Mouse (Mus musculus) adrenal gland, adult (tissue): ENCODE data around the gene Osr1.

Experiments
- DNase-seq, 2 experiments: peaks; one replicate each; pipeline ENCODE4 v3.0.0; 2022 to 2023; ENCODE audit warnings: low spot score in 1 of 2; ENCODE audit not compliant: inconsistent age in 2 of 2

Osr1 gene

DNA sequence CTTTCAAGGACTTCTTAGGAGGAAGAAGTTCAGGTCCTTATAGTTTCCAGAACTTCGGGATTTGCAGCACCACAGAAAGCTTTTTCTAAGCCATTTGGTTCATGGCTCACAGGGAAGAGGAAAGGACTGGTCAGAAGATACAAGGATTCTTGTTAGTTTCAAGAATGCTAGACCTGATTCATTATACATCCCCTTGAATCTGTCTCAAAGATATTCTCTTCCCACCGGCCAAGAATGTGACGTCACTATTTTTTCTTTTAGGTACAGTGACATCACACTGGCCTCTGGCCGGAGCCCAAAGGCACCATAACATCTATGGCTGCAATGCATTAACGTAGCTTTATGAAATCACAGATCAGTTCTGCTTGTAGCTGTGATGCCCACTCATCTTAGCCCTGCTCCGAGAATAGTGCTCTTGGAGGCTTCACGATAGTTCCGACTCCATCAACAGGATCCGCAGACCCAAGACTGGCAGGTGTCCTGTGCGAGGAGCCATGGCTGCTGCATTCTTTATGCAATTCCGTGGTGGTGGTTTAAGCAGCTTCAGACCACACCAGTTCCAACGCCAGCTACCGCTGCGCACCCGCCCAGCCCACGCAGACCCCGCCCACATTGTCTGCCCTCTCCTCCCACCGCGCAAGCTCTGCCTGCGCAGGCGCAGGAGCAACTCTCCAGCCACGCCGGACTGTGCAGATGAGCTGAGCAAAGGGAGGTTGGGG is 14.6 kb downstream of the Osr1 start:
- peak; percentile 66 to 83 for DNase-seq

DNA sequence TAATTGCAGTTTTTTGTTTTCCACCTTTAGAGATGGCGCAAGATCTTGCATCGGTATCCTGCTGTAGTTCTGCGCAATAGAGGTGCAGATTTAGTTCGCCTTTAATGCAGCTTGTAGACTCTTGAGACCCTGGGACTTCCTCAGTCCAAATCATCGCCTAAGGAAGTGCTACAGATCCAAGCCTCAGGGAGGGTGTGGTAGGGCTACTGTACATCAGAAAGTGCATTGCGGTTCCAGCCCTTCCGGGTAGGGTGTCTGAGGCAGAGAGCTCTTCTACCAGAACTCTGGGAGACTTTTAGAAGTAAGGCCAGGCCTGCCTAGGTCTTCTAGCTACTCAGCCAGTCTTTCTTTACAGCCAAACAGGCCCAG is 15.2 kb downstream of the Osr1 start:
- no peak for DNase-seq

DNA sequence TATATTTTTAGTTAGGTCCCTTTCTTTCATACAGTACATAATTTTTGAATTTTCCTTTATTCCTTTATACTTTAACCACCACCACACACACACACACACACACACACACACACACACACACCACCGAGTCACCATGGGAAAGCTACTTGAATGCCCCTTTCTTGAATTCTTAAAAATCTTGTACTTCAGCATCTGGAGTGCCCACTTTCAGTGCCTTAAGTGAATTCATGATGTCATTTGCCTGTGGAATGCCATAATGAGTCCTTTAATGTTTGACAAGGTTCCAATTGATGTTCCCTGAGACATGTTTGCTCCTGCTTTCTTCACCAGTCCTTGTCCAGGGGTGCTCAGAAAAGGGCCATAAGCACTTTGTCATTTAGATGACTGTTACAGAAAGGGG is 17.8 kb downstream of the Osr1 start:
- no peak for DNase-seq

DNA sequence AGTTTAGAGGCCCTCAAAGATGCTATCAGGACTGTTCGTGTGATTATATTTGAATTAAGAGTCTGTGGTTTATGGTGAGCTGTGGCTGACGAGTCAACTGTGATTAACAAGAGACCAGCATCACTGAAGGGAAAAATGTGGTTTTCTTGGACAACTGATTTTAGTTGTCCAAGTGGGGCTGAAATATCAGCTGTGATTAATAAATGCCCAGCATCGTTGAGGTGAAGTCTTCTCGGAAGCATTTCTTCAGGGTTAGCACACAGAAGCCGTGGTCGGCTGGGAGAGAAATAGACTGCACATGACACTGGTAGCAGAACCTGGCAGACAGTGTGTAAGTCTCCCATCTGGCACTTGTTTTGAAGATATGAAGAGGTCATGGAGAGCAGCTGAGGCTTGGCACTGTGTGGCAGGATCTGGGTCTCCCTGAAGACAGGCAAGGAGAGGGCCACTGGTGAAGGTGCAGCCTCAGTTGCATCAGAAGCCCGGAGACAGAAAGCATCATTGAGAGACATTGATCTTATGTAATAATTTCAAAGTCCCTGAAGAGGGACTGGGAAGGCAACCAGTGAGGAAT is 19.7 kb downstream of the Osr1 start:
- DNase-seq = no peak

DNA sequence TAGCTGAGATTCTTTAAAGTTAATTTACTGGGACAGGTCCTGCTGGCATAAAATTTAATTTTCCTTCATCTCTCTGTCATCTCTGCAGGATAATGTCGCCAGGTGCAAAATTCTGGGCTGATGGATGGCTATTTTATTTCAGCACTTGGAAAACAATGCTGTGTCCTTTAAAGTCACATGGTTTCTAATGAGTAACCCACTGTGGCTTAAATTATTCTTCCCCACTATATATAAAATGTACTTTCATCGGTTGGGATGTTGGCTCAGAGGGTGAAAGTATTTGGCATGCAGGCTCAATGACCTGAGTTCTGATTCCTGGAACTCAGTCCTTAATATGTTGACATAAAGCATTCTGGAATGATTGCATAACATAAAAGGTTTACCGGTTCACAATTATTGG is 21.2 kb downstream of the Osr1 start:
- no peak for DNase-seq

DNA sequence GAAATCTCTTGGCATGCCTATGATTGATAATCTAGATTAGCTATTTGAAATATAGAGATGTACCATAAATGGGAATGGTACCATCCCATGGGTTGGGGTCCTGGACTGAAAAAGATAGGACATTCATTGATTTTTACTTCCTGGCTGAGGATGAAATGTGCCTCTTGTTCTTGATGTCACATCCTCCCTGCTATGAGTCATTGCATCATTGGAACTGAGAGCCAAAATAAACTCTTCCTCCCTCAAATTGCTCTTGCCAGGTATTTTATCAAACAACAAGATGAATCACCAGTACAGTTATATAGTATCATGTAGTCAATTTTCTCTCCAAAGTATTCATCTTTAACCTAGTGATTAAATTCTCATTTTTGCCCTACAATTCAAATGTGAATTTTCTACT is 28.3 kb downstream of the Osr1 start:
- no peak for DNase-seq
